Mouse (Mus musculus) stomach, postnatal 0 days (tissue): ENCODE measurements around the gene Gm21954. TPM values are rescaled to one million over a fixed set of nuclear protein-coding genes. Genes with fewer than 3 reads are reported as not detected.
A peak's percentile ranks its signal among the peaks of the same experiment; 100 is the strongest.

Source experiments
- ATAC-seq: fragments of 200-750 bp; cut with Nextera tagmentation; 2 replicates; pipeline ENCODE4 v1.8.0; 2017; ENCODE audit not compliant: low FRiP score, low TSS enrichment
- DNase-seq: peaks from one replicate; pipeline ENCODE4 v3.0.0-alpha.2; 2016; ENCODE audit warnings: low spot score
- H3K27ac ChIP-seq: fragments of 300-500 bp; sonication (generic); replicated peaks from 2 replicates; pipeline ENCODE4 v1.5.1; 2014; ENCODE audit warnings: mild to moderate bottlenecking, control low read depth
- H3K27me3 ChIP-seq: fragments of 300-500 bp; sonication (generic); 2 replicates; pipeline ENCODE4 v1.6.1; 2014; ENCODE audit warnings: low read length; ENCODE audit not compliant: control insufficient read depth, insufficient read depth
- H3K36me3 ChIP-seq: fragments of 300-500 bp; sonication (generic); 2 replicates; pipeline ENCODE4 v1.6.1; 2014; ENCODE audit warnings: low read length, mixed read lengths; ENCODE audit not compliant: control insufficient read depth, insufficient read depth
- H3K4me1 ChIP-seq: fragments of 300-500 bp; sonication (generic); replicated peaks from 2 replicates; pipeline ENCODE4 v1.6.1; 2014; ENCODE audit warnings: antibody characterized with exemption; ENCODE audit not compliant: control insufficient read depth, insufficient read depth
- H3K4me2 ChIP-seq: fragments of 300-500 bp; sonication (generic); replicated peaks from 2 replicates; pipeline ENCODE4 v1.6.1; 2014; ENCODE audit warnings: low read depth, mild to moderate bottlenecking, control low read depth, moderate library complexity
- H3K4me3 ChIP-seq: fragments of 300-500 bp; sonication (generic); 2 replicates; pipeline ENCODE4 v1.5.1; 2014; ENCODE audit warnings: low read depth, low read length, control low read depth
- H3K9ac ChIP-seq: fragments of 300-500 bp; sonication (generic); 2 replicates; pipeline ENCODE4 v1.6.1; 2014; ENCODE audit warnings: mild to moderate bottlenecking, low read length, control low read depth, mixed read lengths
- H3K9me3 ChIP-seq: fragments of 300-500 bp; sonication (generic); 2 replicates; pipeline ENCODE4 v1.6.1; 2016; ENCODE audit warnings: low read length; ENCODE audit not compliant: control insufficient read depth
- CTCF ChIP-seq: IDR thresholded peaks from 2 replicates; pipeline ENCODE4 v1.5.1; 2016; ENCODE audit warnings: antibody characterized with exemption, low read depth, mild to moderate bottlenecking, moderate library complexity
- EP300 ChIP-seq: optimal IDR thresholded peaks from 2 replicates; pipeline ENCODE3; 2016; ENCODE audit warnings: antibody characterized with exemption
- WGBS: fragments of 180-500 bp; shearing (Covaris S2); extraction: QIAGEN DNeasy Blood & Tissue Kit; methylation state at CpG from one replicate; pipeline ENCODE4 v1.1.7; 2014; 5-methylcytosine and 5-hydroxymethylcytosine counted together
- polyA plus RNA-seq: library from polyadenylated mRNA; unstranded; fragments of >200 nt; fragmentation: Nextera tagmentation; extraction: Ambion mirVana; gene quantifications from 2 replicates; pipeline ENCODE4 v1.2.1, GENCODE M21; 2015

The Gm21954 gene
- polyA plus RNA-seq: not detected in 2 replicates

DNA sequence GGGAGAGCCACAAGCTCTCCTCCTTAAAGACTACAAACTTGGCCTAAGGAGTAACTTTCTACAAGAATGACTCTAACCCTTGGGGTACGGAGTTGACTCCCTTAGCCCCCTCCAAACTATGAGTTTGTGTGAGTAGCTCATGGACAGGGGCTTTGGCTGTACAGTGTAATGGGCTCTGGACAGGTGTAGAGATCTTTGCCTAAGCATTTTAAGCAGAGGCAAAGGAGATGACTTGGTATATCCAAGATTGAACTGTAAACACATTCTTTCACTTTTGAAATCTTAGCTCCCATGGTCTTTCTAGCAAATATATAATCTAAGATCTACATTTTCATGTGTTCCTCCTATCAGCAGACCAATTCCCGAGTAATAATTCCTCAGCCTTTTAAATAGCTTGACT lies at the start of gene Gm21954:
Gm21954 (minus strand) TSS at position 101 of the 400 bp plus-strand sequence.
- DNase-seq (no peak), ATAC-seq (no peak)
- no peaks in the 10 kb centered on the region for H3K4me1 ChIP-seq
- H3K27ac ChIP-seq: no peak within 1 kb of the TSS
- H3K27me3 ChIP-seq: no peaks in the 10 kb centered on the region
- WGBS: 75% methylated on average over 2 of the region's 2 CpGs
- no peaks in the 10 kb centered on the region for H3K36me3 ChIP-seq
- H3K9me3 ChIP-seq: no peaks in the 10 kb centered on the region
- no peak within 1 kb of the TSS for H3K4me3 ChIP-seq
- TF ChIP-seq EP300: no peak
- no peak for TF ChIP-seq CTCF
- H3K9ac ChIP-seq: no peak within 1 kb of the TSS
- H3K4me2 ChIP-seq: no peak within 1 kb of the TSS

DNA sequence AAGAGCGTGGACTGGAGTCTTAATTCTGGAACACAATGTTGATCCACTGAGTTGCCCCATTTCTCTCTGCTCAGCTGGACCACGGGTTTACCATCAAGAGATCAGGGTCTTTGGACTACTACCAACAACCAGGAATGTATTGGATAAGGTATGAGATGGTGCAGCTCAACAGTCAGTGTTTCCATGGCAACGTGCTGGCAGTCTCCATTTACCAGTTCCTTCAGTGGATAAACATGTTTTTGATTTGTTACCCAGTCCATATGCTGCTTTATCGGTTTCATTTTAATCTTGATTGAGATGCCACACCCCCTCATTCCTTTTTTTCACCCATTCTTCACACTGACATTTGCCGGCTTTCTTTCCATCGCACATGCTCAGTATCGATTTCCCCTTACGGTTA lies 49.8 kb upstream of the Gm21954 start:
- H3K36me3 ChIP-seq: no peaks in the 10 kb centered on the region
- no peaks in the 10 kb centered on the region for H3K4me1 ChIP-seq
- no peak overlapping the region for H3K27ac ChIP-seq
- DNase-seq: no peak
- WGBS: 78% methylated on average over 8 of the region's 8 CpGs
- no peak for ATAC-seq
- H3K9me3 ChIP-seq: no peaks in the 10 kb centered on the region
- H3K4me3 ChIP-seq: no peak overlapping the region
- no peak overlapping the region for H3K4me2 ChIP-seq
- H3K9ac ChIP-seq: no peak overlapping the region
- H3K27me3 ChIP-seq: no peaks in the 10 kb centered on the region
- TF ChIP-seq EP300 (no peak), CTCF (no peak)

DNA sequence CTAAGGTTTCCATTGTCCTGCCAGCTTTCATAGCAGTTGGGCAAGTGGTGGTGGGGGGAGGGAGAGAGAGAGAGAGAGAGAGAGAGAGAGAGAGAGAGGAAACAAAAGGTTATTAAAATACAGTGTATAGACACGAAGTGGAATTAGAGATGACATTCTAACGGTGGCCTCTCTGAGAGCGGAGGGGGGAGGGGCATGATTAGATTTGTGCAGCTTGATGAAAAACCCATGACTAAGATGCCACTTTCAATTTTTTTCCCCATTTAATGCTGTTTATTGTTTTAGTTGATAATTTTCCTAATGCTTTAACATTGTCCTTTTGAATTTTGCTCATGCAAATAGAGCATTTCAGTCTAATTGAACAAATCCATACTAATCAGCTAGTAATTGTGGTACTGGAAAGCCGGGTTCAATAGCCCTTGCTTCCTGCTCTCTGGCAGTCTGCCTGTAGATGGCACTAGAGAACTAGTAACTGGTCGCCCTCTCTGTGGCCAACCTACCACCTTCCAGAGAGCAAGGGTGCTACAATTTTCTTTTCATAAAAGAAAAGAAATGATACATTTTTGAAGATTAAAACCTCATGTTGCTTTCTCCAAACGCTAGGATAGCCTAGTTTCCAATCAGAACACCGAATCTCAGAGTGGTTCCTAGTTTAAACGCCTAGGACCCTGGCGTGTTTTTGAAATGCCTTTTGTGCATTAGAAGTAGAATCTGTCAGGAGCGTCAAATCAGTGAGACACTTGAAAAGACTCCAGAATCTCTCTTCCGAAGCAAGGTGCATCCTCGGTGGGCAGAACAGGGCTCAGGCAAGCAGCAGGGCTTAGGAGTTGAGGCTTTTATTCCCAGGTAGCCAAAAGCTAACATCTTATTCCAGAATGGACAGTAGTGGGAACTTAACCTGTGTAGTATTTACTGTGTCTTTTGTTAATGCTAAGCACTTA lies 48.5 kb upstream of the Gm21954 start:
- no peak overlapping the region for H3K27ac ChIP-seq
- no peaks in the 10 kb centered on the region for H3K4me1 ChIP-seq
- no peak for TF ChIP-seq EP300
- TF ChIP-seq CTCF: peak; percentile 86
- ATAC-seq (no peak), DNase-seq (peak; percentile 67)
- H3K4me3 ChIP-seq: no peak overlapping the region
- no peaks in the 10 kb centered on the region for H3K36me3 ChIP-seq
- 29% methylated on average over 12 of the region's 12 CpGs for WGBS
- H3K9ac ChIP-seq: no peak overlapping the region
- H3K9me3 ChIP-seq: no peaks in the 10 kb centered on the region
- no peaks in the 10 kb centered on the region for H3K27me3 ChIP-seq
- H3K4me2 ChIP-seq: no peak overlapping the region

DNA sequence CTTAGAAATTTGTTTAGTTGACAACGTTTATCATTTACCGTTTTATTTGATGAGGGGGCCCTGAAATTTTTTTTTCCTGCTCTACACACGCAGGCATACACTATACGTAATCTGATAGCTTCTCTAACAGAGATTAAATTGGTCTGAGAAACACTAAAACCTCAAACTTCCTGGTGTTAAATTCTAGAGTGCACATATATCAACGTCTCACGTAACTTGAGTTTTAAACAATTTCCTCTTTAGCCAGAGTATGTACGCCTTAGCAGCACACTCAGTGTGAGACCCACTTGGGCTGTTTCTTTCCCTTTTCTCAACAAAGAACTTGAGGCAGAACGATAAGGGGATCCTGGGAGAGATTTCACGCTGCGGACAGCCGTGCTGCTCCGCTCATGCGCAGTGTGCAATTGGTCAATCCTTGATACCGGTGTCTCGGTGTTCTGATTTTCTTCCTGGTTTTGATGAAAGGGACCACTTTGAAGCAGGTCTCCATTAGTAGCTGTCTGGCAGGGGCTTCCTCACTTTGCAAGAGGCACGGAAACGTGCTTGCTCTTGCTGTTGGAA lies 45.5 kb upstream of the Gm21954 start:
- Histone ChIP-seq H3K27me3 (no peaks in the 10 kb centered on the region), H3K4me2 (peak overlapping the region; percentile 54), H3K4me3 (peak overlapping the region; percentile 33), H3K36me3 (no peaks in the 10 kb centered on the region), H3K9me3 (no peaks in the 10 kb centered on the region), H3K4me1 (no peaks in the 10 kb centered on the region), H3K9ac (no peak overlapping the region; the same call in 1 of the 2 replicates), H3K27ac (no peak overlapping the region)
- TF ChIP-seq CTCF: no peak
- TF ChIP-seq EP300: no peak
- 31% methylated on average over 17 of the region's 17 CpGs for WGBS
- DNase-seq (no peak), ATAC-seq (no peak)

DNA sequence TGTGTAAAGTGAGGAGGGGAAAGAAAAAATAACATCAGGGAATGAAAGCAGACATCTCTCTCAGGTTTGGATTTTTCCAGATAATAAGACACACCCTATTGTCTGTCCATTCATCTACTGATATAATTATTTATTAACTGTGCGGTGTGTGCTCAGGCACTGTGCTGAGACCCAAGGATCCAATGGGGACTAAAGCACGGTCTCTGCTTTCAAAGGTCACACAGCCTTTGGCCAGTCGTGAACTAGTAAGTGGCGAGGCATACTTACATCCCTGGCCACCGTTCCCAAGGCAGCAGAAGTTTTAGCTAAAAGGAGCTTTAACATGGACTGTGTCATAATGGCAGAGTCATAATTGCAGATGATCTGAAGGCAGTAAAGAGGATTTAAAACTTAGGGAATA lies 44.0 kb upstream of the Gm21954 start:
- H3K9me3 ChIP-seq: no peaks in the 10 kb centered on the region
- no peak overlapping the region for H3K27ac ChIP-seq
- H3K4me3 ChIP-seq: no peak overlapping the region
- no peaks in the 10 kb centered on the region for H3K36me3 ChIP-seq
- H3K4me2 ChIP-seq: no peak overlapping the region
- H3K9ac ChIP-seq: no peak overlapping the region
- WGBS: 79% methylated on average over 5 of the region's 5 CpGs
- no peak for ATAC-seq
- H3K27me3 ChIP-seq: no peaks in the 10 kb centered on the region
- TF ChIP-seq EP300 (no peak), CTCF (no peak)
- H3K4me1 ChIP-seq: no peaks in the 10 kb centered on the region
- DNase-seq: no peak

DNA sequence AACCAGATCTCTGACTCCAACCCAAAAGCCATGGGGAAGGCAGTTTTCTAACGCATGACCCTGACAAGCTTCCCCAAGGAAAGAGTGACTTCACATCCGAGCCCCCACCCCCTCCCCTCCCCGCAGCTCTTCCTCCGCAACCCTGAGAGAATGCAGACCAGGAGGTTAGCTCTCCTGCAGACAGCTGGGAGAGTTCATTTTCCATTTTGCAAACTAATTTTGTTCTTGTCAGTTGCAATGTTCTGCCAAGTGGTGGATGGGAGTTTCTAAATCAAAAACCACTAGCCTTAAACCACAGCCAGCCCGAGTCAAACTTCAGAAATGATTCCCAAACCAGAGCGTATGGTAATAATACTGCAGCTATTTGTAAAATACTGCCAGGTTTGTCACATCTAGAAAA lies 39.6 kb upstream of the Gm21954 start:
- no peak overlapping the region for H3K4me3 ChIP-seq
- ATAC-seq (no peak), DNase-seq (no peak)
- no peak overlapping the region for H3K27ac ChIP-seq
- WGBS: 38% methylated on average over 6 of the region's 6 CpGs
- no peaks in the 10 kb centered on the region for H3K4me1 ChIP-seq
- TF ChIP-seq EP300: no peak
- no peak overlapping the region for H3K4me2 ChIP-seq
- no peak overlapping the region for H3K9ac ChIP-seq
- H3K9me3 ChIP-seq: no peaks in the 10 kb centered on the region
- no peaks in the 10 kb centered on the region for H3K36me3 ChIP-seq
- H3K27me3 ChIP-seq: no peaks in the 10 kb centered on the region
